Mouse (Mus musculus) E14TG2a.4 (cell line): ENCODE measurements around the gene Gas7.

Source experiments
- CTCF ChIP-seq: conservative IDR thresholded peaks from 2 replicates; pipeline ENCODE4 v1.5.1; 2014; ENCODE audit warnings: low read length
- NANOG ChIP-seq: IDR thresholded peaks from 2 replicates; pipeline ENCODE4 v1.6.1; 2014; ENCODE audit warnings: borderline replicate concordance, low read length, mixed read lengths

- TF ChIP-seq CTCF: no peak
- no peak for TF ChIP-seq NANOG
Observed at GRCm38 (mm10) chr11:67568815-67569214, 113.6 kb downstream of the Gas7 start.
